Mouse (Mus musculus): ENCODE results near the gene Myo18a. TPM values are rescaled to one million over a fixed set of nuclear protein-coding genes. Genes with fewer than 3 reads are reported as not detected.

The Myo18a gene
- polyA plus RNA-seq, 1 experiment from 2014 or later = 21.1 TPM

- ATAC-seq (replicated peaks; ENCODE audit: low FRiP score, low TSS enrichment, low read depth) = no peak
These were observed 130.2 kb downstream of the Myo18a start for GRCm38 (mm10) chr11:77893283-77893682.

GRCm38 (mm10) chr11:77893787-77894718, 131.0 kb downstream of the Myo18a start, which contains the start of gene Pipox:
Pipox (minus strand) TSS chr11:77894096.
- peaks cover 18% of the 10 kb centered on the region for H3K4me1 ChIP-seq (replicated peaks; ENCODE audit: control insufficient read depth, insufficient read depth, low read length)
- no peak within 1 kb of the TSS for H3K4me3 ChIP-seq (ENCODE audit: low read depth, low read length)
- H3K27ac ChIP-seq (ENCODE audit: low read depth) = peak within 1 kb of the TSS; percentile 35; the same call in 1 of the 2 replicates
- peak; percentile 84 for DNase-seq (ENCODE audit: low spot score)
- H3K36me3 ChIP-seq (ENCODE audit: control insufficient read depth, insufficient read depth, low read length) = no peaks in the 10 kb centered on the region
- no peak within 1 kb of the TSS for H3K9ac ChIP-seq (ENCODE audit: low read length)
- ATAC-seq (replicated peaks; ENCODE audit: low FRiP score, low TSS enrichment, low read depth) = peak; percentile 88
- no peaks in the 10 kb centered on the region for H3K9me3 ChIP-seq (ENCODE audit: control insufficient read depth, low read length)
- WGBS = 24% methylated on average over 11 of the region's 11 CpGs
- peak within 1 kb of the TSS; percentile 24; the same call in 1 of the 2 replicates for H3K4me2 ChIP-seq (ENCODE audit: low read length)
- peaks cover 15% of the 10 kb centered on the region; the same call in 1 of the 2 replicates for H3K27me3 ChIP-seq (replicated peaks; ENCODE audit: control insufficient read depth, insufficient read depth, low read length)

More at GRCm38 (mm10) chr11:77893283-77893682, 130.2 kb downstream of the Myo18a start:
- H3K4me1 ChIP-seq (replicated peaks; ENCODE audit: control insufficient read depth, insufficient read depth, low read length) = peaks cover 18% of the 10 kb centered on the region
- H3K9ac ChIP-seq (ENCODE audit: low read length) = no peak overlapping the region
- H3K9me3 ChIP-seq (ENCODE audit: control insufficient read depth, low read length) = no peaks in the 10 kb centered on the region
- H3K4me3 ChIP-seq (ENCODE audit: low read depth, low read length) = no peak overlapping the region
- H3K27me3 ChIP-seq (replicated peaks; ENCODE audit: control insufficient read depth, insufficient read depth, low read length) = peaks cover 15% of the 10 kb centered on the region; the same call in 1 of the 2 replicates
- H3K27ac ChIP-seq (ENCODE audit: low read depth) = peak overlapping the region; percentile 23; the same call in 1 of the 2 replicates
- peak overlapping the region; percentile 24; the same call in 1 of the 2 replicates for H3K4me2 ChIP-seq (ENCODE audit: low read length)
- H3K36me3 ChIP-seq (ENCODE audit: control insufficient read depth, insufficient read depth, low read length) = no peaks in the 10 kb centered on the region
- no peak for DNase-seq (ENCODE audit: low spot score)
- 52% methylated on average over 6 of the region's 6 CpGs for WGBS

- Histone ChIP-seq H3K4me1 (replicated peaks; ENCODE audit: control insufficient read depth, insufficient read depth, low read length) (peaks cover 18% of the 10 kb centered on the region), H3K9me3 (ENCODE audit: control insufficient read depth, low read length) (no peaks in the 10 kb centered on the region), H3K4me2 (ENCODE audit: low read length) (no peak overlapping the region), H3K27me3 (replicated peaks; ENCODE audit: control insufficient read depth, insufficient read depth, low read length) (peaks cover 15% of the 10 kb centered on the region; the same call in 1 of the 2 replicates), H3K27ac (ENCODE audit: low read depth) (no peak overlapping the region), H3K4me3 (ENCODE audit: low read depth, low read length) (no peak overlapping the region), H3K9ac (ENCODE audit: low read length) (no peak overlapping the region), H3K36me3 (ENCODE audit: control insufficient read depth, insufficient read depth, low read length) (no peaks in the 10 kb centered on the region)
- WGBS = 83% methylated on average over 2 of the region's 2 CpGs
- ATAC-seq (replicated peaks; ENCODE audit: low FRiP score, low TSS enrichment, low read depth) = no peak
- DNase-seq (ENCODE audit: low spot score) = no peak
These were observed 131.9 kb downstream of the Myo18a start for GRCm38 (mm10) chr11:77894967-77895366.

GRCm38 (mm10) chr11:77896011-77896410, 133.0 kb downstream of the Myo18a start:
- Histone ChIP-seq H3K27ac (ENCODE audit: low read depth) (no peak overlapping the region), H3K4me1 (replicated peaks; ENCODE audit: control insufficient read depth, insufficient read depth, low read length) (peaks cover 18% of the 10 kb centered on the region), H3K27me3 (replicated peaks; ENCODE audit: control insufficient read depth, insufficient read depth, low read length) (peaks cover 15% of the 10 kb centered on the region; the same call in 1 of the 2 replicates), H3K9ac (ENCODE audit: low read length) (no peak overlapping the region), H3K36me3 (ENCODE audit: control insufficient read depth, insufficient read depth, low read length) (no peaks in the 10 kb centered on the region), H3K4me3 (ENCODE audit: low read depth, low read length) (no peak overlapping the region), H3K4me2 (ENCODE audit: low read length) (no peak overlapping the region), H3K9me3 (ENCODE audit: control insufficient read depth, low read length) (no peaks in the 10 kb centered on the region)
- ATAC-seq (replicated peaks; ENCODE audit: low FRiP score, low TSS enrichment, low read depth) (no peak), DNase-seq (ENCODE audit: low spot score) (no peak)
- WGBS = 74% methylated on average over 9 of the region's 9 CpGs

- Histone ChIP-seq H3K4me1 (replicated peaks; ENCODE audit: control insufficient read depth, insufficient read depth, low read length) (peaks cover 18% of the 10 kb centered on the region), H3K27ac (ENCODE audit: low read depth) (no peak overlapping the region), H3K4me2 (ENCODE audit: low read length) (peak overlapping the region; percentile 21; the same call in 1 of the 2 replicates), H3K9me3 (ENCODE audit: control insufficient read depth, low read length) (no peaks in the 10 kb centered on the region), H3K4me3 (ENCODE audit: low read depth, low read length) (no peak overlapping the region), H3K9ac (ENCODE audit: low read length) (no peak overlapping the region), H3K36me3 (ENCODE audit: control insufficient read depth, insufficient read depth, low read length) (no peaks in the 10 kb centered on the region), H3K27me3 (replicated peaks; ENCODE audit: control insufficient read depth, insufficient read depth, low read length) (peaks cover 15% of the 10 kb centered on the region; the same call in 1 of the 2 replicates)
- no peak for DNase-seq (ENCODE audit: low spot score)
- WGBS = 61% methylated on average over 6 of the region's 6 CpGs
- ATAC-seq (replicated peaks; ENCODE audit: low FRiP score, low TSS enrichment, low read depth) = no peak
These were observed 133.4 kb downstream of the Myo18a start for GRCm38 (mm10) chr11:77896480-77896819.

- DNase-seq (ENCODE audit: low spot score) = no peak
- peaks cover 15% of the 10 kb centered on the region; the same call in 1 of the 2 replicates for H3K27me3 ChIP-seq (replicated peaks; ENCODE audit: control insufficient read depth, insufficient read depth, low read length)
These were observed 134.1 kb downstream of the Myo18a start for GRCm38 (mm10) chr11:77896820-77897805.

GRCm38 (mm10) chr11:77900187-77900586, 137.1 kb downstream of the Myo18a start:
- no peak overlapping the region for H3K4me2 ChIP-seq (ENCODE audit: low read length)
- 83% methylated on average over 3 of the region's 3 CpGs for WGBS
- DNase-seq (ENCODE audit: low spot score) (no peak), ATAC-seq (replicated peaks; ENCODE audit: low FRiP score, low TSS enrichment, low read depth) (no peak)
- no peak overlapping the region for H3K4me3 ChIP-seq (ENCODE audit: low read depth, low read length)
- peaks cover 3% of the 10 kb centered on the region for H3K4me1 ChIP-seq (replicated peaks; ENCODE audit: control insufficient read depth, insufficient read depth, low read length)
- no peaks in the 10 kb centered on the region for H3K36me3 ChIP-seq (ENCODE audit: control insufficient read depth, insufficient read depth, low read length)
- H3K9ac ChIP-seq (ENCODE audit: low read length) = no peak overlapping the region
- peaks cover 15% of the 10 kb centered on the region; the same call in 1 of the 2 replicates for H3K27me3 ChIP-seq (replicated peaks; ENCODE audit: control insufficient read depth, insufficient read depth, low read length)
- H3K27ac ChIP-seq (ENCODE audit: low read depth) = no peak overlapping the region
- H3K9me3 ChIP-seq (ENCODE audit: control insufficient read depth, low read length) = no peaks in the 10 kb centered on the region

More at GRCm38 (mm10) chr11:77896820-77897805, 134.1 kb downstream of the Myo18a start:
- WGBS = 23% methylated on average over 23 of the region's 23 CpGs
- peak overlapping the region; percentile 21; the same call in 1 of the 2 replicates for H3K4me2 ChIP-seq (ENCODE audit: low read length)
- H3K36me3 ChIP-seq (ENCODE audit: control insufficient read depth, insufficient read depth, low read length) = no peaks in the 10 kb centered on the region
- H3K9ac ChIP-seq (ENCODE audit: low read length) = no peak overlapping the region
- no peaks in the 10 kb centered on the region for H3K9me3 ChIP-seq (ENCODE audit: control insufficient read depth, low read length)
- no peak overlapping the region for H3K4me3 ChIP-seq (ENCODE audit: low read depth, low read length)
- no peak overlapping the region for H3K27ac ChIP-seq (ENCODE audit: low read depth)
- H3K4me1 ChIP-seq (replicated peaks; ENCODE audit: control insufficient read depth, insufficient read depth, low read length) = peaks cover 18% of the 10 kb centered on the region
- ATAC-seq (replicated peaks; ENCODE audit: low FRiP score, low TSS enrichment, low read depth) = no peak

- Histone ChIP-seq H3K4me3 (ENCODE audit: low read depth, low read length) (no peak overlapping the region), H3K27ac (ENCODE audit: low read depth) (no peak overlapping the region), H3K4me2 (ENCODE audit: low read length) (no peak overlapping the region), H3K9ac (ENCODE audit: low read length) (no peak overlapping the region), H3K36me3 (ENCODE audit: control insufficient read depth, insufficient read depth, low read length) (no peaks in the 10 kb centered on the region), H3K27me3 (replicated peaks; ENCODE audit: control insufficient read depth, insufficient read depth, low read length) (peaks cover 15% of the 10 kb centered on the region; the same call in 1 of the 2 replicates), H3K4me1 (replicated peaks; ENCODE audit: control insufficient read depth, insufficient read depth, low read length) (peaks cover 2% of the 10 kb centered on the region; the same call in 1 of the 2 replicates), H3K9me3 (ENCODE audit: control insufficient read depth, low read length) (no peaks in the 10 kb centered on the region)
- no peak for ATAC-seq (replicated peaks; ENCODE audit: low FRiP score, low TSS enrichment, low read depth)
- 83% methylated on average over 4 of the region's 4 CpGs for WGBS
- no peak for DNase-seq (ENCODE audit: low spot score)
These were observed 137.7 kb downstream of the Myo18a start for GRCm38 (mm10) chr11:77900696-77901095.

All from intestine, embryonic 14.5 days (tissue).